Mouse (Mus musculus): Measurements from ENCODE around the gene Olfr1446.

Olfr1446 gene

GRCm38 (mm10) chr19:12893424-12893823 lies at the start of gene Olfr1446:
Gene Olfr1446, minus strand, starts transcription at chr19:12893524.
- DNase-seq (ENCODE audit: low spot score in 2 of 2): no peak

- no peak for DNase-seq (ENCODE audit: low spot score in 2 of 2)
Observed at GRCm38 (mm10) chr19:12930540-12930939, 37.2 kb upstream of the Olfr1446 start, which contains the start of gene Olfr1449. Gene Olfr1449, plus strand, starts transcription at chr19:12930840.

- no peak for DNase-seq (ENCODE audit: low spot score in 2 of 2)
Observed at GRCm38 (mm10) chr19:12924319-12924718, 31.0 kb upstream of the Olfr1446 start, which contains the start of gene Olfr1448. Gene Olfr1448, minus strand, starts transcription at chr19:12924419.

- no peak for DNase-seq (ENCODE audit: low spot score in 2 of 2)
Observed at GRCm38 (mm10) chr19:12903643-12904042, 10.3 kb upstream of the Olfr1446 start, which contains the start of gene Olfr1447. Gene Olfr1447, minus strand, starts transcription at chr19:12903743.

GRCm38 (mm10) chr19:12883555-12883954 lies 9.8 kb downstream of the Olfr1446 start, which contains the start of gene Olfr1445:
Gene Olfr1445, plus strand, starts transcription at chr19:12883855.
- DNase-seq (ENCODE audit: low spot score in 2 of 2): no peak

GRCm38 (mm10) chr19:12856983-12857382 lies 36.3 kb downstream of the Olfr1446 start, which contains the start of gene Olfr1444:
Gene Olfr1444, plus strand, starts transcription at chr19:12857283.
- no peak for DNase-seq (ENCODE audit: low spot score in 2 of 2)

- no peak for DNase-seq (ENCODE audit: low spot score in 2 of 2)
Observed at GRCm38 (mm10) chr19:12846382-12846781, 46.9 kb downstream of the Olfr1446 start, which contains the start of gene Gm5244. Gene Gm5244, plus strand, starts transcription at chr19:12846682.

- no peak for DNase-seq (ENCODE audit: low spot score in 2 of 2)
Observed at GRCm38 (mm10) chr19:12838507-12838906, 54.8 kb downstream of the Olfr1446 start.
